Mouse (Mus musculus): Measurements from ENCODE around the gene Olfr481.

Olfr481 gene

GRCm38 (mm10) chr7:108079555-108079954, at the start of gene Olfr481:
Gene Olfr481, plus strand, starts transcription at chr7:108079855.
- no peak for DNase-seq (ENCODE audit: low spot score)

GRCm38 (mm10) chr7:108033889-108034288, 45.8 kb upstream of the Olfr481 start, which contains the start of gene Olfr478:
Gene Olfr478, minus strand, starts transcription at chr7:108033989.
- no peak for DNase-seq (ENCODE audit: low spot score)

- no peak for DNase-seq (ENCODE audit: low spot score)
Observed at GRCm38 (mm10) chr7:108050393-108050792, 29.3 kb upstream of the Olfr481 start, which contains the start of gene Olfr479. Gene Olfr479, plus strand, starts transcription at chr7:108050693.

GRCm38 (mm10) chr7:108067246-108067645, 12.4 kb upstream of the Olfr481 start, which contains the start of gene Olfr480:
Gene Olfr480, minus strand, starts transcription at chr7:108067346.
- no peak for DNase-seq (ENCODE audit: low spot score)

- no peak for DNase-seq (ENCODE audit: low spot score)
Observed at GRCm38 (mm10) chr7:108097486-108097885, 17.8 kb downstream of the Olfr481 start, which contains the start of gene Olfr482. Gene Olfr482, minus strand, starts transcription at chr7:108097586.

- DNase-seq (ENCODE audit: low spot score): no peak
Observed at GRCm38 (mm10) chr7:108100549-108100948, 20.9 kb downstream of the Olfr481 start, which contains the start of gene Olfr483. Gene Olfr483, plus strand, starts transcription at chr7:108100849.

- DNase-seq (ENCODE audit: low spot score): no peak
Observed at GRCm38 (mm10) chr7:108120681-108121080, 41.0 kb downstream of the Olfr481 start.

GRCm38 (mm10) chr7:108121416-108121815, 41.8 kb downstream of the Olfr481 start:
- DNase-seq (ENCODE audit: low spot score): no peak

- no peak for DNase-seq (ENCODE audit: low spot score)
Observed at GRCm38 (mm10) chr7:108127349-108127748, 47.7 kb downstream of the Olfr481 start, which contains the start of gene Olfr484. Gene Olfr484, minus strand, starts transcription at chr7:108127449.
